Mouse (Mus musculus) common myeloid progenitor, adult 5-6 weeks (primary cell): ENCODE data around the gene Amotl1. TPM values are rescaled to one million over a fixed set of nuclear protein-coding genes. Genes with fewer than 3 reads are reported as not detected.

Experiments
- ATAC-seq: replicated peaks from 2 replicates; pipeline ENCODE4 v1.8.0; 2016; ENCODE audit warnings: low read depth, mild to moderate bottlenecking, moderate TSS enrichment, inconsistent platforms; ENCODE audit not compliant: poor library complexity, severe bottlenecking
- total RNA-seq: library from RNA; stranded (forward); fragments of 200-1000, 187-1606 nt; gene quantifications from 2 replicates; pipeline ENCODE4 v1.2.3, GENCODE M21; 2017

The Amotl1 gene
- total RNA-seq, 1 experiment from 2014 or later, result 0.05 TPM

- ATAC-seq, result no peak
These were observed 2.4 kb downstream of the Amotl1 start for GRCm38 (mm10) chr9:14642251-14643021.

- peak; percentile 88 for ATAC-seq
These were observed 3.4 kb downstream of the Amotl1 start for GRCm38 (mm10) chr9:14641310-14642067.

- ATAC-seq, result no peak
These were observed 8.6 kb downstream of the Amotl1 start for GRCm38 (mm10) chr9:14636244-14636643.

- no peak for ATAC-seq
These were observed 9.3 kb downstream of the Amotl1 start for GRCm38 (mm10) chr9:14635551-14635950.

GRCm38 (mm10) chr9:14634155-14634554 lies 10.7 kb downstream of the Amotl1 start:
- no peak for ATAC-seq

- no peak for ATAC-seq
These were observed 12.3 kb downstream of the Amotl1 start for GRCm38 (mm10) chr9:14632365-14633163.

GRCm38 (mm10) chr9:14631729-14632128 lies 13.1 kb downstream of the Amotl1 start:
- ATAC-seq, result no peak

GRCm38 (mm10) chr9:14627525-14627924 lies 17.3 kb downstream of the Amotl1 start:
- ATAC-seq, result no peak

- no peak for ATAC-seq
These were observed 18.9 kb downstream of the Amotl1 start for GRCm38 (mm10) chr9:14625961-14626360.

GRCm38 (mm10) chr9:14625024-14625423 lies 19.8 kb downstream of the Amotl1 start:
- ATAC-seq, result no peak

- no peak for ATAC-seq
These were observed 20.9 kb downstream of the Amotl1 start for GRCm38 (mm10) chr9:14623928-14624327.

GRCm38 (mm10) chr9:14623250-14623649 lies 21.6 kb downstream of the Amotl1 start:
- ATAC-seq, result no peak

- no peak for ATAC-seq
These were observed 22.0 kb downstream of the Amotl1 start for GRCm38 (mm10) chr9:14622848-14623247.

GRCm38 (mm10) chr9:14620107-14620506 lies 24.7 kb downstream of the Amotl1 start:
- no peak for ATAC-seq

GRCm38 (mm10) chr9:14614931-14615880 lies 29.6 kb downstream of the Amotl1 start:
- peak; percentile 40; the same call in 1 of the 2 replicates for ATAC-seq

- ATAC-seq, result no peak
These were observed 30.5 kb downstream of the Amotl1 start for GRCm38 (mm10) chr9:14614205-14614930.

GRCm38 (mm10) chr9:14613308-14614204 lies 31.3 kb downstream of the Amotl1 start:
- no peak for ATAC-seq

- no peak for ATAC-seq
These were observed 32.3 kb downstream of the Amotl1 start for GRCm38 (mm10) chr9:14612588-14612987.
